Mouse (Mus musculus) midbrain, embryonic 13.5 days (tissue): ENCODE measurements around the gene Amotl1. TPM values are rescaled to one million over a fixed set of nuclear protein-coding genes. Genes with fewer than 3 reads are reported as not detected.

Experiments used
- ATAC-seq: fragments of 200-750 bp; cut with Nextera tagmentation; 2 replicates; pipeline ENCODE4 v1.8.0; 2017; ENCODE audit warnings: mild to moderate bottlenecking, moderate TSS enrichment, moderate library complexity
- H3K27ac ChIP-seq: fragments of 300-500 bp; sonication (generic); 2 replicates; pipeline ENCODE4 v1.5.1; 2015; ENCODE audit warnings: inconsistent platforms, mild to moderate bottlenecking, moderate library complexity
- H3K27me3 ChIP-seq: fragments of 300-500 bp; sonication (generic); 2 replicates; pipeline ENCODE4 v1.6.1; 2015; ENCODE audit warnings: mild to moderate bottlenecking, inconsistent platforms
- H3K36me3 ChIP-seq: fragments of 300-500 bp; sonication (generic); 2 replicates; pipeline ENCODE4 v1.6.1; 2015; ENCODE audit warnings: mild to moderate bottlenecking, inconsistent platforms
- H3K4me1 ChIP-seq: fragments of 300-500 bp; sonication (generic); replicated peaks from 2 replicates; pipeline ENCODE4 v1.6.1; 2015; ENCODE audit warnings: inconsistent platforms
- H3K4me2 ChIP-seq: fragments of 300-500 bp; sonication (generic); replicated peaks from 2 replicates; pipeline ENCODE4 v1.6.1; 2015; ENCODE audit warnings: moderate library complexity, mild to moderate bottlenecking, inconsistent platforms
- H3K4me3 ChIP-seq: fragments of 300-500 bp; sonication (generic); replicated peaks from 2 replicates; pipeline ENCODE4 v1.5.1; 2015; ENCODE audit warnings: mild to moderate bottlenecking, inconsistent platforms
- H3K9ac ChIP-seq: fragments of 300-500 bp; sonication (generic); replicated peaks from 2 replicates; pipeline ENCODE4 v1.6.1; 2015; ENCODE audit warnings: mild to moderate bottlenecking, inconsistent platforms
- H3K9me3 ChIP-seq: fragments of 300-500 bp; sonication (generic); 2 replicates; pipeline ENCODE4 v1.6.1; 2016; ENCODE audit warnings: mild to moderate bottlenecking, inconsistent platforms
- WGBS: fragments of 180-500 bp; shearing (Covaris S2); methylation state at CpG from one replicate; pipeline ENCODE4 v1.1.7; 2015; 5-methylcytosine and 5-hydroxymethylcytosine counted together
- polyA plus RNA-seq: library from polyadenylated mRNA; unstranded; fragments of >200 nt; fragmentation: Nextera tagmentation; extraction: Ambion mirVana; gene quantifications from 2 replicates; pipeline ENCODE4 v1.2.1, GENCODE M21; 2015

Amotl1 gene
- polyA plus RNA-seq, 1 experiment from 2014 or later: 9.8 TPM

GRCm38 (mm10) chr9:14614205-14614930 lies 30.5 kb downstream of the Amotl1 start:
- peak; percentile 84 for ATAC-seq
- Histone ChIP-seq H3K4me2 (peak overlapping the region; percentile 83), H3K27ac (peak overlapping the region; percentile 73), H3K27me3 (no peaks in the 10 kb centered on the region), H3K4me3 (peak overlapping the region; percentile 83), H3K4me1 (peaks cover 41% of the 10 kb centered on the region), H3K9me3 (no peaks in the 10 kb centered on the region), H3K36me3 (no peaks in the 10 kb centered on the region), H3K9ac (peak overlapping the region; percentile 96)
- WGBS: 0% methylated on average over 49 of the region's 50 CpGs

GRCm38 (mm10) chr9:14613308-14614204 lies 31.3 kb downstream of the Amotl1 start:
- Histone ChIP-seq H3K9me3 (no peaks in the 10 kb centered on the region), H3K9ac (peak overlapping the region; percentile 96), H3K27ac (peak overlapping the region; percentile 73; the same call in 1 of the 2 replicates), H3K36me3 (no peaks in the 10 kb centered on the region), H3K27me3 (no peaks in the 10 kb centered on the region), H3K4me1 (peaks cover 49% of the 10 kb centered on the region), H3K4me3 (peak overlapping the region; percentile 83), H3K4me2 (peak overlapping the region; percentile 83)
- no peak for ATAC-seq
- WGBS: 9% methylated on average over 15 of the region's 15 CpGs

GRCm38 (mm10) chr9:14612588-14612987 lies 32.3 kb downstream of the Amotl1 start:
- Histone ChIP-seq H3K9ac (peak overlapping the region; percentile 96), H3K4me2 (peak overlapping the region; percentile 83), H3K27me3 (no peaks in the 10 kb centered on the region), H3K9me3 (no peaks in the 10 kb centered on the region), H3K4me3 (peak overlapping the region; percentile 83), H3K27ac (no peak overlapping the region), H3K36me3 (no peaks in the 10 kb centered on the region), H3K4me1 (peaks cover 56% of the 10 kb centered on the region)
- ATAC-seq: peak; percentile 13; the same call in 1 of the 2 replicates

GRCm38 (mm10) chr9:14608521-14608920 lies 36.3 kb downstream of the Amotl1 start:
- H3K27ac ChIP-seq: no peak overlapping the region
- H3K9ac ChIP-seq: no peak overlapping the region
- no peak overlapping the region for H3K4me3 ChIP-seq
- no peaks in the 10 kb centered on the region for H3K9me3 ChIP-seq
- peaks cover 4% of the 10 kb centered on the region for H3K36me3 ChIP-seq
- peaks cover 50% of the 10 kb centered on the region for H3K4me1 ChIP-seq
- H3K27me3 ChIP-seq: no peaks in the 10 kb centered on the region
- no peak overlapping the region for H3K4me2 ChIP-seq
- ATAC-seq: no peak
- 65% methylated on average over 5 of the region's 5 CpGs for WGBS

GRCm38 (mm10) chr9:14607464-14607863 lies 37.4 kb downstream of the Amotl1 start:
- Histone ChIP-seq H3K4me1 (peaks cover 39% of the 10 kb centered on the region), H3K9me3 (no peaks in the 10 kb centered on the region), H3K27ac (peak overlapping the region; percentile 0; the same call in 1 of the 2 replicates), H3K36me3 (peaks cover 4% of the 10 kb centered on the region), H3K27me3 (no peaks in the 10 kb centered on the region), H3K9ac (no peak overlapping the region), H3K4me2 (no peak overlapping the region), H3K4me3 (no peak overlapping the region)
- WGBS: 68% methylated on average over 3 of the region's 3 CpGs
- no peak for ATAC-seq

DNA sequence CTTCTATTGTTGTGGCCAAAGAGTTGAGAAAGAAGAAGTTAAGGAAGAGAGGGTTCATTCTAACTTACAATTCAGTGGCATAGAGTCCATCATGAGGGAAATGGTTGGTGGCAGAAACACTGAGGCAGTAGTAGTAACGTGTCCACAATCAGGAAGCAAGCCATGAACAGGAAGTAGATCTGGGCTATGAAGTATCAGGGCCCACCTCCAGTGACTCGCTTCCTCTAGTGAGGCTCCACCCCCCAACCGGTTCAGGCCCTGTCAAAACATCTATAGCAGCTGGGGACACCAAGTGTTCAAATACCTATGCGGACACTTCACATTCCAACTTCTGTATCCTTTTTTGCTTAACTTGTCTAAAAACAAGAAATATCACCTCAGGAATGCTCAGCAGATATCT lies 38.9 kb downstream of the Amotl1 start:
- no peak overlapping the region for H3K27ac ChIP-seq
- H3K4me2 ChIP-seq: no peak overlapping the region
- H3K27me3 ChIP-seq: no peaks in the 10 kb centered on the region
- WGBS: 91% methylated on average over 4 of the region's 4 CpGs
- no peaks in the 10 kb centered on the region for H3K9me3 ChIP-seq
- ATAC-seq: no peak
- H3K9ac ChIP-seq: no peak overlapping the region
- peaks cover 4% of the 10 kb centered on the region for H3K36me3 ChIP-seq
- no peak overlapping the region for H3K4me3 ChIP-seq
- H3K4me1 ChIP-seq: peaks cover 27% of the 10 kb centered on the region

DNA sequence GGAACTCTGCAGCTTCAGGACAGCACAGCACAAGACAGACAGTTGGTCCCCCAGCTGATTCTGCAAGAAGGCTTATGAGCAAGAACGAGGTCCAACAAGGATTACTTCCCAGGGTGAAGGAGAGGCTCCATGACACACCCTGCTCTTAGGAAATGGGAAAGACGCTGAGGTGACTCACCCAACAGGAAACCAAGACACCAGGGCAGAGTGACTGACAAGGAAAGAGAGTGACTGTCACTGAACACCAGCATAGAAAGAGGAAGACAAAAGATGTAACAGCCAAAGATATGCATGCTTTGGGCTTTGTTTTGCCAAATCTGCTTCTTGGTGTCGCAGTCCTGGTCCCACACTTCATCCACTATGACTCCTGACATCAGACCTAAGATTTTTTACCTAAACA lies 40.5 kb downstream of the Amotl1 start:
- Histone ChIP-seq H3K27me3 (no peaks in the 10 kb centered on the region), H3K9me3 (no peaks in the 10 kb centered on the region), H3K4me3 (no peak overlapping the region), H3K9ac (no peak overlapping the region), H3K36me3 (peaks cover 4% of the 10 kb centered on the region), H3K4me1 (peaks cover 19% of the 10 kb centered on the region), H3K4me2 (no peak overlapping the region), H3K27ac (no peak overlapping the region)
- 92% methylated on average over 3 of the region's 3 CpGs for WGBS
- ATAC-seq: no peak

DNA sequence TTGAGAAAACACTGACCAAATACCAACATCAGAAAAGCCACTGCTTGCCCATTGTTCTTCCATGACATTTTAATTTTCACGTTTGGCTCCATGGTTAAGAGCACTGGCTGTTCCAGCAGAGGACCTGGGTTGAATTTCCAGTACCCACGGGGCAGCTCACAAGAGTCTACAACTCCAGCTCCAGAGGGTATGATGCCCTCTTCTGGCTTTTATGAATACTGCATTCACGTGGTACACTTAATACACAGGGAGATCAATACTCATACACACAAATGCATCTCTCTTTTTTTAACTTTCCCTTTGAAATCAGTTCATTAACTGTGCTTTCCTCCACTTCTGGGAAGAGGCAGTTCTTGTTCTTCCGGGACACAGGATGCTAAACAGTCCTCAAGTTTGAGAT lies 41.4 kb downstream of the Amotl1 start:
- Histone ChIP-seq H3K36me3 (peaks cover 4% of the 10 kb centered on the region), H3K27ac (no peak overlapping the region), H3K9me3 (no peaks in the 10 kb centered on the region), H3K4me3 (no peak overlapping the region), H3K27me3 (no peaks in the 10 kb centered on the region), H3K9ac (no peak overlapping the region), H3K4me1 (peaks cover 11% of the 10 kb centered on the region; the same call in 1 of the 2 replicates), H3K4me2 (no peak overlapping the region)
- ATAC-seq: no peak
- 90% methylated on average over 4 of the region's 4 CpGs for WGBS

GRCm38 (mm10) chr9:14599799-14600198 lies 45.1 kb downstream of the Amotl1 start:
- peaks cover 18% of the 10 kb centered on the region for H3K36me3 ChIP-seq
- ATAC-seq: no peak
- no peak overlapping the region for H3K4me2 ChIP-seq
- H3K4me3 ChIP-seq: no peak overlapping the region
- no peaks in the 10 kb centered on the region for H3K4me1 ChIP-seq
- H3K27ac ChIP-seq: no peak overlapping the region
- 95% methylated on average over 5 of the region's 5 CpGs for WGBS
- no peaks in the 10 kb centered on the region for H3K9me3 ChIP-seq
- H3K27me3 ChIP-seq: no peaks in the 10 kb centered on the region
- H3K9ac ChIP-seq: no peak overlapping the region

DNA sequence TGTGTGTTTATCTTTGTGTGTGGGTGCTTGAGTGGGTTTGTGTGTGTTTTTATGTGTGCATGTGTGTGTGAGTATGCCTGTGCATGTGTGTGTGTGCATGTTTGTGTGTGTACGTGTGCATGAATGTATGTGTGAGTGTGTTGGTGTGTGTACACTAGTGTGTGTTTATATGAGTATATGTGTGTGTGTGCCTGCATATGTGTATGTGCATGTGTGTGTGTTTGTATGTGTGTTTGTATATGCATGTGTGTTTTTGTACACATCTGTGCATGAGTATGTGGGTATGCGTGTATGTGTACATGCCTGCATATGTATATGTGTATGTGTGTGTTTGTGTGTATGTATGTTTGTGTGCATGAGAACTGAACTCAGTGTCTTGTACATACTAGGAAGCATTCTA lies 46.7 kb downstream of the Amotl1 start:
- H3K9me3 ChIP-seq: no peaks in the 10 kb centered on the region
- ATAC-seq: no peak
- WGBS: 98% methylated on average over 2 of the region's 2 CpGs
- no peak overlapping the region for H3K4me3 ChIP-seq
- H3K4me1 ChIP-seq: no peaks in the 10 kb centered on the region
- no peak overlapping the region for H3K27ac ChIP-seq
- no peaks in the 10 kb centered on the region for H3K27me3 ChIP-seq
- no peak overlapping the region for H3K4me2 ChIP-seq
- H3K36me3 ChIP-seq: peaks cover 35% of the 10 kb centered on the region
- H3K9ac ChIP-seq: no peak overlapping the region

DNA sequence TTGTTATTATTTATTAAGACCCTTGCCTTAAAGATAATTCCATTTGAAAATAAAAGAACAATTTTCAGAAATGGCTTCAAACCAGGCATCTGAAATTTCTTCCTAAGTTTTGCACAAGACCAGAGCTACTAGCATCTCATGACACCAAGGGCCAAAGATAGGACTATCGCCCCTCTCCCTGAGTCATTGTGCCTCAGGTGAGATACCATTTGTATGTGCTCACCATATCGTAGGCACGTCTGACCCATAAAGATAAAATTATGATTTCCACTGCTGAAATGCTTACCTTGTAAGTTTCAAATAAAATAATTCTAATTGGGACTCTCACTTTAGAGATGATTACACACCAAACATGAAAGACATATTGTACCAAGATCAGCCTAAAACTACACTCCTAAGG lies 47.4 kb downstream of the Amotl1 start:
- no peaks in the 10 kb centered on the region for H3K27me3 ChIP-seq
- peaks cover 42% of the 10 kb centered on the region for H3K36me3 ChIP-seq
- no peak overlapping the region for H3K9ac ChIP-seq
- H3K27ac ChIP-seq: no peak overlapping the region
- no peak for ATAC-seq
- H3K4me1 ChIP-seq: no peaks in the 10 kb centered on the region
- WGBS: over 99% methylated on average over 3 of the region's 3 CpGs
- no peak overlapping the region for H3K4me2 ChIP-seq
- H3K4me3 ChIP-seq: no peak overlapping the region
- H3K9me3 ChIP-seq: no peaks in the 10 kb centered on the region

DNA sequence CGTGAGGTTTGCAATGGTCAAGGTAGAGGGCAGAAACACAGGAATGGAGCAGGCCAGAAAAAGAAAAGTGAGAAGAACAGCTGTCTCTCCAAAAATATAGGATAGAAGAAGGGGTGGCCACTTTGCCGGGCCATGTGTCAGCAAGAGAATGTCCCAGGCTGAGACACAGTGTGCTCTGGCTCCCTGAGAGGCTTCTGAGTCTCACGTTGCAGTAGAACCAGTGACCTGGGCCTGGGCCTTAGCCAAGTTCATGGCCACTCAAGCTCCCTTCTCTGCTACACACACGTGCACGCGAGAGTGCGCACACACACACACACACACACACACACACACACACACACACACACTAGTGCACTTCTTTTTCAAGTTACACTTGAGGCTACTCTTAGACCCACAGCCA lies 48.0 kb downstream of the Amotl1 start:
- Histone ChIP-seq H3K27ac (no peak overlapping the region), H3K4me2 (no peak overlapping the region), H3K9me3 (no peaks in the 10 kb centered on the region), H3K4me3 (no peak overlapping the region), H3K9ac (no peak overlapping the region), H3K36me3 (peaks cover 48% of the 10 kb centered on the region), H3K27me3 (no peaks in the 10 kb centered on the region), H3K4me1 (no peaks in the 10 kb centered on the region)
- no peak for ATAC-seq
- WGBS: 94% methylated on average over 7 of the region's 7 CpGs
